Mouse (Mus musculus): ENCODE results near the gene Fgf8.

Gene Fgf8

GRCm38 (mm10) chr19:45727231-45727630, 15.5 kb downstream of the Fgf8 start:
- DNase-seq (ENCODE audit: low spot score): no peak

- no peak for DNase-seq (ENCODE audit: low spot score)
Observed at GRCm38 (mm10) chr19:45725677-45726277, 16.9 kb downstream of the Fgf8 start.

DNA sequence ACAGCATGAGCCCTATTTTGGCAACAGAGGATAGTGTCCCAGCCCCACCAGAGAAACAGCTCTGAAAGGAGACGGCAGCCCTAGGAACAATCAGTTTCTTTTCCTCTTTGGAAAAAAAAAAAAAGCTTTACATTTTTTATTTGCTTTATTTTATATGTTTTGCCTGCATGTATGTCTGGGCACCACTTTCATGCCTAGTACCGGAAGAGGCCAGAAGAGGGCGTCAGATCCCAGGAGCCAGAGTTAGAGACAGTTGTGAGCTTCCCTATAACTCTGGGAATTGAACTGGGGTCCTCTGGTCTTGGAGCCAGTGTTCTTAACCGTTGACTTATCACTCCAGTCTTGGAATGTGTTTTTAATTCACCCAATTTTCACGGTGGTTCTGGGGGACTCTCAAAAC, 20.5 kb downstream of the Fgf8 start:
- DNase-seq (ENCODE audit: low spot score): no peak

- no peak for DNase-seq (ENCODE audit: low spot score)
Observed at GRCm38 (mm10) chr19:45718286-45718685, 24.4 kb downstream of the Fgf8 start.

GRCm38 (mm10) chr19:45717493-45718220, 25.1 kb downstream of the Fgf8 start:
- no peak for DNase-seq (ENCODE audit: low spot score)

DNA sequence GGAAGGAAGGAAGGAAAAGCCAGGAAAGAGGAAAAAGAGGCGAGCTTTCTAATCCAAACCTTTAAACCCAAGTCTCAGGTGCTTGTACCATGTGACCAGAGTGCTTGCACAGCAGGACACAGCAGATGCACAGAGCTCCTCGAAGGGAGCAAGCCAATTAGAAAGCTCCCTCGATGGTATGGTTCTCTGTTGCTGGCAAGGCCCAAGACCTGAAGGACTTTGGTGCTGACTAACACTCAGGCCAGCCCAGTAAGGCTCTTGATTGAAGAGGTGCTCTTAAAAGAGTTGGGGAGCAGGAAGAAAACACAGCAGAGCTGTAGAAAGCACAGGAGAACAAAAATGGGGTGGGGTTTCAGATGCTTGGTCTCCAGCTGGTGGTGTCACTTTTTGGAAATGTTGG, 34.0 kb downstream of the Fgf8 start:
- DNase-seq (ENCODE audit: low spot score): no peak

DNA sequence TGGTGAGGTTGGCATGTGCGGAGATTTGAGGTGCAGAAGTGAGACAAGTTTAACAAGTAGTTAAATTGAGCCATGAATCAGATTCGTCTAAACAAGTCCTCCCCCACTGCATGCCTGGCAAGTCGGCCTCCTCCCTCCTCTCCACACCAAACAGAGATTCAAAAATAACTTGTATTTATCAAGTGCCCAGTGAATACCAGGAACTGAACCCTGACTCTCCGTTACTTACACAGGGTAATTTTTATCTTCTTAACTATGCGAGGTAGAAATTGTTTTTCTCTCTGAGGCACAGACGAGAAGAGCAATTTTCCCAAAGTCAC, 46.5 kb downstream of the Fgf8 start:
- DNase-seq (ENCODE audit: low spot score): no peak

- DNase-seq (ENCODE audit: low spot score): no peak
Observed at GRCm38 (mm10) chr19:45695496-45696280, 47.0 kb downstream of the Fgf8 start.

DNA sequence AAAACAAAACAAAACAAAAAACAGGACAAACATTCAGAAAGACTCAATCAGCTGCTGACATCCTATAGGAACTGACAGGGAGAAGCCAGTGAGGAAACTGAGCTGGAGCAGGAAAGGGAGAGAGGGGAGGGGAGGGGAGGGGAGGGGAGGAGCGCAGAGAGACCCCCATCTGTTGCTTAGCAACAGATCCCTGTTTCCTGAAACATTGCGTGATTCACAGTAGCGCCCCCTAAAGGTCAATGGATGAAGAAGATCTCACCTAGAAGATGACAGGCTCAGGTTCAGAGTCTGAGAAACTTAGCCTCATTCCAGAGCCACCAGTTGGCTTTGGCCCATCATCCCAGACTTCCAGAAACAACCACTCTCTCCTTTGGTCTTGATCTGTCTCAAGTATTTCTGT, 48.7 kb downstream of the Fgf8 start:
- no peak for DNase-seq (ENCODE audit: low spot score)

DNA sequence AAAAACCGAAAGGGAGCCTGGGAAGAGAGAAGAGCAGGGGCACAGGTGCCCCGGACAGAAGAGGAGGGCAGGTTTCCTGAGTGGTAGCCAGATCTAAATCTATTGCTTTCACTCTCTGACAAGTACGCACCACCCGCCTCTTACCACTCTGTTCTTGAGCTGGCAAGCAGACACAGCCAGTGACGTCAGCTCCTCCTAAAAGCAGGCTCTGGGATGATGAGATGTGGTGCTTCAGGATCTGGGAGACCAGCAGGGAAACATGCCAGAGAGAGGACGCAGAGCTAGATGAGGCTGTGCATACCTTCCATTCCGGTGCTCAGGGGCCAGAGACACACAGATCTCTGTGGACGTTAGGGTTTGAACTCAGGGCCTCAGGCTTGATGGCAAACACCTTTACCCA, 50.5 kb downstream of the Fgf8 start:
- DNase-seq (ENCODE audit: low spot score): no peak

- DNase-seq (ENCODE audit: low spot score): no peak
Observed at GRCm38 (mm10) chr19:45691001-45691535, 51.6 kb downstream of the Fgf8 start.

- no peak for DNase-seq (ENCODE audit: low spot score)
Observed at GRCm38 (mm10) chr19:45687001-45687400, 55.7 kb downstream of the Fgf8 start.

Measured in T-cell, adult 2 months (primary cell).